Mouse (Mus musculus) testis, adult 2 months (tissue): ENCODE measurements at regions not wholly inside any gene's neighbourhood (a gene's known extent, or its start where the extent isn't known, plus 50 kb on each side); places are given as distances from the start of the nearest gene placed in this dataset.
A peak's percentile ranks its signal among the peaks of the same experiment; 100 is the strongest.

ENCODE experiments used
- H3K27ac ChIP-seq: fragments of 200-500 bp; 2 replicates; pipeline ENCODE4 v1.5.1; 2012; ENCODE audit warnings: low read depth, low read length; ENCODE audit not compliant: control insufficient read depth, insufficient read depth
- H3K27me3 ChIP-seq: fragments of 200-500 bp; 2 replicates; pipeline ENCODE4 v1.6.1; 2012; ENCODE audit warnings: mild to moderate bottlenecking, low read length, moderate library complexity; ENCODE audit not compliant: control insufficient read depth, insufficient read depth
- H3K36me3 ChIP-seq: fragments of 200-500 bp; 2 replicates; pipeline ENCODE4 v1.6.1; 2012; ENCODE audit warnings: mild to moderate bottlenecking, low read length; ENCODE audit not compliant: control insufficient read depth, insufficient read depth
- H3K4me1 ChIP-seq: fragments of 200-500 bp; 2 replicates; pipeline ENCODE4 v1.6.1; 2012; ENCODE audit warnings: low read length; ENCODE audit not compliant: control insufficient read depth, insufficient read depth
- H3K4me3 ChIP-seq: fragments of 200-500 bp; 2 replicates; pipeline ENCODE4 v1.5.1; 2012; ENCODE audit warnings: low read depth, mild to moderate bottlenecking, low read length, moderate library complexity, mixed read lengths; ENCODE audit not compliant: control insufficient read depth
- CTCF ChIP-seq: fragments of 200-500 bp; IDR thresholded peaks from 2 replicates; pipeline ENCODE4 v1.5.1; 2012; ENCODE audit warnings: low read depth, mild to moderate bottlenecking, inconsistent platforms, low read length, moderate library complexity; ENCODE audit not compliant: control insufficient read depth, insufficient read depth, insufficient replicate concordance
- POLR2A ChIP-seq: fragments of 200-500 bp; IDR thresholded peaks from 2 replicates; pipeline ENCODE4 v1.6.1; 2012; ENCODE audit warnings: low read depth, mild to moderate bottlenecking, inconsistent platforms, low read length, moderate library complexity; ENCODE audit not compliant: control insufficient read depth

GRCm38 (mm10) chr4:29466315-29466714, 653.4 kb downstream of the Epha7 start:
- Histone ChIP-seq H3K27me3 (no peaks in the 10 kb centered on the region), H3K4me3 (no peak overlapping the region), H3K27ac (no peak overlapping the region), H3K4me1 (no peaks in the 10 kb centered on the region), H3K36me3 (no peaks in the 10 kb centered on the region)
- TF ChIP-seq CTCF (no peak), POLR2A (no peak)

GRCm38 (mm10) chr4:29480384-29481092, 667.6 kb downstream of the Epha7 start:
- Histone ChIP-seq H3K27me3 (no peaks in the 10 kb centered on the region), H3K4me1 (no peaks in the 10 kb centered on the region), H3K36me3 (no peaks in the 10 kb centered on the region), H3K4me3 (no peak overlapping the region), H3K27ac (no peak overlapping the region)
- no peak for TF ChIP-seq CTCF
- TF ChIP-seq POLR2A = no peak

GRCm38 (mm10) chr4:29481093-29481715, 668.3 kb downstream of the Epha7 start:
- Histone ChIP-seq H3K36me3 (no peaks in the 10 kb centered on the region), H3K27ac (no peak overlapping the region), H3K4me3 (no peak overlapping the region), H3K4me1 (no peaks in the 10 kb centered on the region), H3K27me3 (no peaks in the 10 kb centered on the region)
- TF ChIP-seq POLR2A (no peak), CTCF (no peak)

- no peaks in the 10 kb centered on the region for H3K36me3 ChIP-seq
- no peak overlapping the region for H3K4me3 ChIP-seq
- H3K27ac ChIP-seq = no peak overlapping the region
- TF ChIP-seq POLR2A (no peak), CTCF (no peak)
- H3K4me1 ChIP-seq = no peaks in the 10 kb centered on the region
- no peaks in the 10 kb centered on the region for H3K27me3 ChIP-seq
Measured at GRCm38 (mm10) chr4:29482407-29482806, 669.5 kb downstream of the Epha7 start.

GRCm38 (mm10) chr4:29500844-29501243, 687.9 kb downstream of the Epha7 start:
- TF ChIP-seq CTCF (no peak), POLR2A (no peak)
- H3K27me3 ChIP-seq = no peaks in the 10 kb centered on the region
- no peak overlapping the region for H3K27ac ChIP-seq
- H3K4me3 ChIP-seq = no peak overlapping the region
- no peaks in the 10 kb centered on the region for H3K36me3 ChIP-seq
- no peaks in the 10 kb centered on the region for H3K4me1 ChIP-seq

- Histone ChIP-seq H3K4me3 (no peak overlapping the region), H3K36me3 (no peaks in the 10 kb centered on the region), H3K27ac (no peak overlapping the region), H3K4me1 (no peaks in the 10 kb centered on the region), H3K27me3 (no peaks in the 10 kb centered on the region)
- no peak for TF ChIP-seq POLR2A
- peak; percentile 79; the same call in 1 of the 2 replicates for TF ChIP-seq CTCF
Measured at GRCm38 (mm10) chr4:29525051-29525450, 712.1 kb downstream of the Epha7 start.

GRCm38 (mm10) chr4:29525769-29526658, 713.1 kb downstream of the Epha7 start:
- Histone ChIP-seq H3K27ac (no peak overlapping the region), H3K4me1 (no peaks in the 10 kb centered on the region), H3K36me3 (no peaks in the 10 kb centered on the region), H3K4me3 (no peak overlapping the region), H3K27me3 (no peaks in the 10 kb centered on the region)
- no peak for TF ChIP-seq CTCF
